Mouse (Mus musculus): ENCODE results near the gene Apol8.

DNA sequence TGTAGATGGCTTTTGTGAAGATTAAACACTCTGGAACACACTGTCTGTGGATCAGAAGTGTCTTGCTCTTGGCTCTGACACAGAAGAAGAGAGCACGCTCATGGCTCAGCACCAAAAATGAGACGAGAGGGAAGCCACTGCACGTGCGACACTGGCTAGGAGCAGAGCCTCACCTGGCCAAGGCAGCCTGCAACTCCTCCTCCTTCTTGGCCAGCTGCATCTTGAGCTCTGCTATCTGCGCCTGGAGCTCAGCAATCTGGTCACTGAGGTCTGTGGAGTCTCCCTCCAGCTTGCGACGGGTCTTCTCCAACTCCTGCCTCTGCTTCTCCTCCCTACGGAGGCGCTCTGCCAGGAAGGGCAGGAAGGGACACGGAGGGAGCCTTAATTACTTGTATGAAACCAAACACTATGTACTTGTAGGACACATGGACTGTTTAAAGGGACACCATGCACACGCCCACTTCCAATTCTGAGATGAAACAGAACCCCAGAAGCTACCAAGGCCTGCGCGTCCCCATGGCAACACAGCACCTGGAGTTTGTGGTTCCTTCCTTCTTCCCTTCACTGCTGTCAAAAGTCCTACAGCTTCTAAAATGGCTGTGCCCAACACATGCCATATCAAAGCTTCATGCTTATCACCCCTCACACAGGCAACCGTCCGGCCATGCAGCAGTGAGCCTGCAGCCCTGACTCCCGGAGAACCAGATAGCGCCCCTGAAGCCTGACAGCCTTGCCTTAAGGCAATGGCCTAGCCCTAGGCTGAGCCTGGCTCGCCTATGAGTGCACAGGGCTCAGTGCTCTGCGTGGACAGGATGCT is 16.5 kb upstream of the Apol8 start:
- TF ChIP-seq CTCF (IDR thresholded peaks at IDR 0.05; ENCODE audit: insufficient read depth, low read depth, low read length) (no peak), POLR2A (IDR thresholded peaks at IDR 0.05; ENCODE audit: insufficient read depth, low read depth, low read length) (no peak)
